Mouse (Mus musculus): ENCODE results near the gene Cacna1a. TPM values are rescaled to one million over a fixed set of nuclear protein-coding genes. Genes with fewer than 3 reads are reported as not detected.

The Cacna1a gene
- total RNA-seq, 2 experiments from 2014 or later = 3.9 to 9.6 TPM

DNA sequence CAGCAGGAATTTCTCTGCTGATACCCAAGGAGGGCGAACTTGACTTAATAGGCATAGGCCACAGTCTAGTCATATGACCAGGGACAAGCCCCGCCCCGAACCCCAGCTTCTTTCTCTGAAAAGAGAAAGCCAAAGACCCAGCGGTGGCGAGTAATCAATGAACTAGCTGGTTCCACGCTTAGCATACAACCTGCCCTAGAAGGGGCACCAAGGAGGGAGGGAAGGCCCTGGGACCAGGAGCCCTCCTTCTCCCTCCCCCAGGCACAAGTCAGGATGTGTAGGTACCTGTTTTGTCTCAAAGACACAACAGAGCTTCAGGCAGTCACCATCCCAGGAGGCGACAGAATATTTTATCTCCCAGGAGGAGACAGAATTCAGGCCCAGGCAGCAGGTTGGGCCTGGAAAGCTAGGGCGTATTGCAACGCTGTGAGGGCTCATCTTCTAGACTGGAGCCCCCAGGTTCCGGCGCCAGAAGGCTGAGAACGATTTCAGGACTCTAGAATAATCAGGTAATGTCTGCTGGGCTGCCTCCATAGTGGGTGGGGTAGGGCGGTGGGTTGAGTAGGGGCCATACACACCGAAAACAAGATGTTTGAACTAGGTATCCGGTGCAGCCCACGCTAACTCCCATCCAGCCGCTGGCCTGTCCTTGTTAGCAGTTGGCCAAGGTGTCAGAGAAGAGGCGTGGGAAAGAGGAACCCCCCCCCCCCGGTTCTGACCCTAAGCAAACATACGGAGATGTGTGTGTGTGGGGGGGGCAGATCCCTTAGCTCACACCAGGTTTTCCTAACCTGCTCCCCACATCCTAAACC is 298.2 kb downstream of the Cacna1a start, which contains the start of gene Trmt1:
TSS of gene Trmt1 (plus strand) at position 117 of the 812 bp plus-strand sequence.
- peak in 1 of 2 experiments; percentile 35 for DNase-seq (ENCODE audit: low spot score in 2 of 2)

GRCm38 (mm10) chr8:84687003-84687704 is 298.9 kb downstream of the Cacna1a start:
- DNase-seq (ENCODE audit: low spot score in 2 of 2) = no peak

GRCm38 (mm10) chr8:84687705-84688100 is 299.5 kb downstream of the Cacna1a start, which contains the start of gene Nacc1:
Gene Nacc1 (minus strand): TSS chr8:84687862.
- peak; percentile 81 to 88 for DNase-seq (ENCODE audit: low spot score in 2 of 2)

DNA sequence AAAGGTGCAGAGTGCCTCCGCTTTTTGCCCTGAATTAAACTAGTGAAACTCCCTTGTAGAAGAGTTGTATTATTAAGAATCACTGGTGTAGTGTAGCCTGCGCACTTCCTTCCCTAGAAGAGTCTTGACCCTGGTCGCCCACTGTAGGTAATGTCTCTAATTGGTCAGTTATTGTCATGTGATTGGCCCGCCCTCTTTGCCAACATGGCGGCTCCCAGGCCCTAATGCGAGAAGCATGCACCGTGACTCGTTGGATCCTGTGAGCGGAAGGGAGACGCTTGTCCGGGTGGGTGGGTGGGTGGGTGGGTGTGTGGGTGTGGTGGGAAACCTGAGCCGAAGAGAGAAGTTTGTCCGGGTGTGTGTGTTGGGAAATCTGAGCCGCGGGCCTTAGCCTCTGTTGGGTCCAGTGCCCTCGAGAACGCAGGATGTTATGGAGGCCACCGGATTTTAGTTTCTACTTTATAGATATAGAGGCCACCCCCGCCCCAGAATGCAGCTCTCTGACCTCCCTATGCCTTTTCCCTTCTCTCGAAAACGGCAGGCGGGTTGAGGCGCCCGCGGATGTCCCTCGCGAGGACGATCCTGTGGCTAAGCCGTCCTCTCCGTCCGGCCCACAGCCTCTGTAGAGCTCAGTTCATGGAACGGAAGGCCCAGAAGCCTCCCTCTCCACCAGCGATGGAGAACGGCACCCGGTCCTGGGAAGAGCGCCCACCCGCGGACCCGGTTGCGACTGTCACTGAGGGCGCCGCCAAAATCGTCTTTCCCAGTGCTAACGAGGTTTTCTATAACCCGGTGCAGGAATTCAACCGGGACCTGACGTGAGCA is 301.1 kb downstream of the Cacna1a start:
- peak; percentile 85 to 92 for DNase-seq (ENCODE audit: low spot score in 2 of 2)

Other genes with a start within 250 kb of the Cacna1a start
- 10 to 100 TPM; 26.5 to 30.5 TPM for gene Cc2d1a, start 240.5 kb upstream of the Cacna1a start, total RNA-seq (2021)
- gene 4930432K21Rik, start 240.4 kb upstream of the Cacna1a start, total RNA-seq (2021) = under 1 TPM in 1 of 2 experiments, not detected in 1; 0.38 TPM
- under 1 TPM in 1 of 2 experiments, not detected in 1; 0.61 TPM for gene Nanos3, start 203.2 kb upstream of the Cacna1a start, total RNA-seq (2021)
- gene Zswim4, start 151.4 kb upstream of the Cacna1a start, total RNA-seq (2021) = 10 to 100 TPM; 36.4 to 56.0 TPM
- 100 to 1,000 TPM; 292 to 304 TPM for gene D8Ertd738e, start 138.7 kb upstream of the Cacna1a start, total RNA-seq (2021)
- 10 to 100 TPM; 26.2 to 33.4 TPM for gene Mri1, start 131.1 kb upstream of the Cacna1a start, total RNA-seq (2021)
- gene Ccdc130, start 118.1 kb upstream of the Cacna1a start, total RNA-seq (2021) = 10 to 100 TPM; 18.7 to 19.4 TPM

Measured in adrenal gland, adult 18-20 months (tissue).